ENCODE assay signal across 10 mouse cellular contexts in genomic region chr1:80722647-80723046, GRCm38 (mm10). TPM values are rescaled to one million over a fixed set of nuclear protein-coding genes. Genes with fewer than 3 reads are reported as not detected.
DNase-seq lines count a peak whose midpoint lies in the region; ATAC-seq and TF ChIP-seq lines count a peak whose summit lies in the region.
"Had no signal": no experiment of that assay in that cellular context is flagged by ENCODE, and none has a peak within 500 bp of the region (broad histone marks: within the 10 kb centered on the region; RNA-seq: fewer than 3 reads in every experiment).

No protein-coding gene starts in this region.

- ATAC-seq in frontal cortex, adult (ENCODE audit: low TSS enrichment) = peak; percentile 83; the same call in 1 of the 2 replicates
- peak; percentile 86 for ATAC-seq in megakaryocyte progenitor cell, adult 5-6 weeks (replicated peaks; ENCODE audit: poor library complexity)

- no peaks in the 10 kb centered on the region for H3K36me3 ChIP-seq in testis, adult 2 months (ENCODE audit: control insufficient read depth, insufficient read depth, low read length)
- H3K36me3 ChIP-seq: heart, embryonic 15.5 days; neural tube, embryonic 12.5 days had no signal

- peak; percentile 4; the same call in 1 of the 2 replicates for TF ChIP-seq CTCF in testis, adult 2 months (IDR thresholded peaks at IDR 0.05; ENCODE audit: control insufficient read depth, insufficient read depth, insufficient replicate concordance, low read depth, low read length)

- peak; percentile 7 to 12 for DNase-seq in cerebellum, adult 18-20 months
- DNase-seq in cerebellum, adult 9-11 months = no peak
- peak; percentile 42 for DNase-seq in ovary, postnatal 36 days (ENCODE audit: low spot score)
- DNase-seq in ovary, adult 18-20 months (ENCODE audit: low spot score) = no peak
- peak; percentile 44 to 49 for DNase-seq in kidney, postnatal 25 days

- TF ChIP-seq POLR2A in testis, adult 2 months (IDR thresholded peaks at IDR 0.05; ENCODE audit: control insufficient read depth, low read depth, low read length) = no peak

- no peak overlapping the region for H3K4me3 ChIP-seq in testis, adult 2 months (ENCODE audit: control insufficient read depth, low read depth, low read length)
- H3K4me3 ChIP-seq: heart, embryonic 15.5 days; neural tube, embryonic 12.5 days had no signal

- no peaks in the 10 kb centered on the region for H3K27me3 ChIP-seq in testis, adult 2 months (ENCODE audit: control insufficient read depth, insufficient read depth, low read length)
- H3K27me3 ChIP-seq: heart, embryonic 15.5 days; neural tube, embryonic 12.5 days had no signal

- H3K27ac ChIP-seq in testis, adult 2 months (ENCODE audit: control insufficient read depth, insufficient read depth, low read depth, low read length) = no peak overlapping the region
- H3K27ac ChIP-seq: heart, embryonic 15.5 days; neural tube, embryonic 12.5 days had no signal

- H3K4me1 ChIP-seq in testis, adult 2 months (ENCODE audit: control insufficient read depth, insufficient read depth, low read length) = no peaks in the 10 kb centered on the region
- H3K4me1 ChIP-seq: neural tube, embryonic 12.5 days had no signal

RNA-seq across cellular contexts. Expression of gene Dock10, which starts 35.7 kb away (rescaled TPM):
- total RNA-seq in megakaryocyte progenitor cell, adult 5-6 weeks (2015) = 127 and 144 TPM in 2 replicates
- 88.8 and 109 TPM in 2 replicates for total RNA-seq in megakaryocyte progenitor cell, adult 5-6 weeks (2017)
- 0.19 and 0.23 TPM in 2 replicates for polyA plus RNA-seq in testis, adult 2 months (2012; rRNA removed)

Comparison
In these comparisons a context has a peak if more than half of its experiments do, and no peak if none do; other contexts are left out.
1. DNase-seq: peak in cerebellum, adult 18-20 months (2 of 2), ovary, postnatal 36 days (single experiment) and kidney, postnatal 25 days (2 of 2); none in cerebellum, adult 9-11 months (single experiment) and ovary, adult 18-20 months (single experiment).